Mouse (Mus musculus): ENCODE measurements around the gene Wnt8b. TPM values are rescaled to one million over a fixed set of nuclear protein-coding genes. Genes with fewer than 3 reads are reported as not detected.

Gene Wnt8b
- total and polyA plus RNA-seq, 3 experiments: 0.07 TPM; not detected in 2

DNA sequence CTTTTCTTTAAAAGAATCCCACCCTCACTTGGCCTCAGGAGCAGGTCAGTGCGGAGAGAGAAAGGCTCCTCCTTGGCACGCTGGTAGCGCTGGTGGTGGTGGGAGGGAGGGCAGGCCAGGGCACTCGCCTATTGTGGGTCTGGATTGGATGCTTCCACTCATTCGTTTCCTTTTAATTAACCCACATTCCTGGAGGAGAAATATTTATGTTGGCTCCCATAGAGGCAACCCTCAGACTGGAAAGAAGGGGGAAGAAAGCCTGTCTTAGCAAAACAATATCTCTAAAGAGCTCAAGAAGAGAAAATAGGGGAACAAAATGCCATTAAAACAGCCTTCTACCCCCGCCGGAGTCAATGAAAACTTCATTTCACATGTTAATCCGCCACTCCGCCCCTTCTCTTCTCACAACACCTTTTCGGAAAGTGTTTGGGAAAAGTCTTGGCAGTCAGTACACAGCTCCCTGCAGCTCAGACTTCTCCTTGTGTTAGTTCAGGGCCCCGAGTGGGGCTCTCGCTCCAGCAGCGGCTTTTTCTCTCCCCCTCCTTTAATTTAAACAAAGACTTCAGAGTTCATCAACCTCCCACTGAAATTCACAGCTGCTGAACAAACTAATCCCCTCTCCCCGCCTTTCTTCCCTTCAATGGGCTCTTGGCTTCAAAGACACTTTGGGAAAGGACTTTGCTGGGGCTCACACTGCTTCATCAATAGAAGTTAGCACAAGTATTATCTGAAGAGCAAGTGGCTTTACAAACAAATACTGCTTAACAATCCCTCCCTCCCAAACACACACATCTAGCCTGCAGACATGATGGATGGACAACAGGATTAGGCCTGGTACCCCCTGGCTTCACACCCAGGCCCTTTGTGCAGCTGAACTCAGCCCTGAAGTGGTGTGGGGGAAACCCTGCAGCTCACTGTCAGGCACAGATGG, 21.5 kb downstream of the Wnt8b start:
- no peak for TF ChIP-seq TBP (conservative IDR thresholded peaks at IDR 0.05; ENCODE audit: low read depth, low read length)
- TF ChIP-seq CHD1 (IDR thresholded peaks at IDR 0.05; ENCODE audit: low read depth, low read length): no peak
- TF ChIP-seq ELF1 (IDR thresholded peaks at IDR 0.05; ENCODE audit: low read depth, low read length): no peak
- no peak for TF ChIP-seq USF1 (IDR thresholded peaks at IDR 0.05; ENCODE audit: low read depth, low read length)
- TF ChIP-seq ZMIZ1 (IDR thresholded peaks at IDR 0.05; ENCODE audit: low read depth, low read length): no peak
- no peak for TF ChIP-seq POLR2AphosphoS2 (IDR thresholded peaks at IDR 0.05; ENCODE audit: low read depth, low read length)
- no peak for DNase-seq (ENCODE audit: extremely low read depth)
- dilution Hi-C loops (cut with MboI; ENCODE audit: extremely low pct_ligation_motif_present, extremely low pct_unique_long_range_greater_than_20kb, low sequenced_read_pairs): no loop called here
- in situ Hi-C loops (cut with MboI; ENCODE audit: low pct_ligation_motif_present, low pct_unique_long_range_greater_than_20kb, low sequenced_read_pairs): no loop called here
- H3K4me3 ChIP-seq (replicated peaks in 1 of 3; ENCODE audit: low read depth in 2 of 3, low read length in 2 of 3, poor library complexity in 1 of 3): no peak overlapping the region
- no peak overlapping the region for H3K27ac ChIP-seq (ENCODE audit: insufficient read depth, low read depth)
- no peak overlapping the region for H3K9ac ChIP-seq (ENCODE audit: insufficient read depth, low read depth)
- H3K4me2 ChIP-seq (ENCODE audit: insufficient read depth, low read depth, poor library complexity, severe bottlenecking): no peak overlapping the region
- no peaks in the 10 kb centered on the region for H3K79me2 ChIP-seq (replicated peaks; ENCODE audit: control insufficient read depth, extremely low read depth, insufficient read depth, poor library complexity, severe bottlenecking)
- H3K27me3 ChIP-seq (replicated peaks): no peaks in the 10 kb centered on the region
- peaks cover 0 to 7% of the 10 kb centered on the region in 2 experiments; a peak in 2 of 4 replicates for H3K4me1 ChIP-seq (ENCODE audit: control insufficient read depth in 1 of 2, insufficient read depth in 2 of 2)
- no peaks in the 10 kb centered on the region for H3K36me3 ChIP-seq (replicated peaks in 1 of 2; ENCODE audit: control insufficient read depth in 1 of 2, insufficient read depth in 1 of 2, low read length in 1 of 2)
- H3K9me3 ChIP-seq (replicated peaks; ENCODE audit: low read length): peaks cover 6% of the 10 kb centered on the region

- no peaks in the 10 kb centered on the region for H3K27me3 ChIP-seq (replicated peaks)
- peaks cover 6% of the 10 kb centered on the region for H3K9me3 ChIP-seq (replicated peaks; ENCODE audit: low read length)
- H3K4me2 ChIP-seq (ENCODE audit: insufficient read depth, low read depth, poor library complexity, severe bottlenecking): no peak overlapping the region
- DNase-seq (ENCODE audit: extremely low read depth): no peak
- H3K9ac ChIP-seq (ENCODE audit: insufficient read depth, low read depth): no peak overlapping the region
- H3K27ac ChIP-seq (ENCODE audit: insufficient read depth, low read depth): no peak overlapping the region
- H3K4me1 ChIP-seq (ENCODE audit: control insufficient read depth in 1 of 2, insufficient read depth in 2 of 2): peaks cover 0 to 1% of the 10 kb centered on the region in 2 experiments; a peak in 2 of 4 replicates
- in situ Hi-C loops (cut with MboI; ENCODE audit: low pct_ligation_motif_present, low pct_unique_long_range_greater_than_20kb, low sequenced_read_pairs) (no loop called here), dilution Hi-C loops (cut with MboI; ENCODE audit: extremely low pct_ligation_motif_present, extremely low pct_unique_long_range_greater_than_20kb, low sequenced_read_pairs) (no loop called here)
- TF ChIP-seq MEF2A (IDR thresholded peaks at IDR 0.05; ENCODE audit: borderline replicate concordance, low read depth, low read length) (no peak), RCOR1 (conservative IDR thresholded peaks at IDR 0.05; ENCODE audit: low read depth, low read length) (no peak), POLR2A (IDR thresholded peaks at IDR 0.05; ENCODE audit: low read depth, low read length) (no peak), GABPA (IDR thresholded peaks at IDR 0.05; ENCODE audit: insufficient replicate concordance, low read depth, low read length) (no peak), NRF1 (IDR thresholded peaks at IDR 0.05; ENCODE audit: low read depth, low read length) (no peak)
- no peak overlapping the region for H3K4me3 ChIP-seq (replicated peaks in 1 of 3; ENCODE audit: low read depth in 2 of 3, low read length in 2 of 3, poor library complexity in 1 of 3)
- peaks cover 0 to 2% of the 10 kb centered on the region in 2 experiments for H3K36me3 ChIP-seq (replicated peaks in 1 of 2; ENCODE audit: control insufficient read depth in 1 of 2, insufficient read depth in 1 of 2, low read length in 1 of 2)
- no peaks in the 10 kb centered on the region for H3K79me2 ChIP-seq (replicated peaks; ENCODE audit: control insufficient read depth, extremely low read depth, insufficient read depth, poor library complexity, severe bottlenecking)
These were observed 22.5 kb downstream of the Wnt8b start for GRCm38 (mm10) chr19:44515769-44516168.

Measured in CH12.LX (cell line).